Mouse (Mus musculus) gonadal fat pad, adult 2 months (tissue): ENCODE measurements around the gene Art2b. TPM values are rescaled to one million over a fixed set of nuclear protein-coding genes. Genes with fewer than 3 reads are reported as not detected.
A peak's percentile ranks its signal among the peaks of the same experiment; 100 is the strongest.
"Not testable (repeated sequence)": the region's sequence is repeated elsewhere in the genome, so short reads cannot be mapped to it uniquely, and the experiment has no call there.

Experiments used
- DNase-seq: peaks from one replicate; pipeline ENCODE4 v3.0.0-alpha.2; 2012; ENCODE audit warnings: low read depth
- polyA plus RNA-seq: library from polyadenylated mRNA; depleted of rRNA; stranded (reverse); fragments of >200 nt; gene quantifications from 2 replicates; pipeline ENCODE4 v1.2.3, GENCODE M21; 2012; rRNA removed

Art2b gene
- polyA plus RNA-seq, 1 experiment, result 0.03 TPM

- no peak for DNase-seq
Measured at GRCm38 (mm10) chr7:101564086-101564485, 21.3 kb downstream of the Art2b start.

DNA sequence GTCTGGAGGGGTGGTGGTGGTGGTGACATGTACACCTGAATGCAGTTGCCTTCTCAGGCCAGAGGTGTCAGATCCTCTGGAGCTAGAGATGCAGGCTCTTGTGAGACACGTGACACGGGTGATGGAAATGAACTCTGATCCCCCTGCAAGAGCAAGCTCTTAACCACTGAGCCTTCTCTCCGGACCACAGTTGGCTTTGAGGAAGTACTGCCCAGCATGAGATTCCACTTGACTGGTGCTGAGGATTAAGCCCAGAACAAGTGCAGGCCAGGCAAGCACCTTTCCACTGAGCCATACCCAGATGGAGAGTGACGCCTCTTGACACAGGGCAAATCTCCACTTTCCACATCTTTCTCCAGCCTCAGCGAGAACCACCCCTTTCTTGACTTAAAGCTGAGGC is 26.0 kb downstream of the Art2b start:
- not testable (repeated sequence) for DNase-seq

DNA sequence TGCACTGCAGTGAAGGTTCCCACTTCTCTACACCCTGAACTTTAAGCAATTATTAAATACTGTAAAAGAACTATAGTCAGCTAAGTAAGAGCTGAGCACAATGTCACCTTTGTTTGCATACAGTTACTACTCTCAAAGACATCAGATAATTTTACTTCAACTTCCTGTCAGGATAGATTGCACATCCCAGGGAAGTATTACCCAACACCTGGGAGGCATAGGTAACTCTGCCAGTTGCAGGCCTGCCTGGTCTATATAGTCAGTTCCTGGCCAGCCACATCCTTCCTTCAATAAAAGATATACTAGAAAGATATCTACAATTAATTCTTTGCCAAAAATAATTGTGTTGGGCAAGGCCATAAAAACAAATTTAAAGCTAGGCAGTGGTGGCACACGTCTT is 28.0 kb downstream of the Art2b start:
- peak; percentile 19 for DNase-seq

DNA sequence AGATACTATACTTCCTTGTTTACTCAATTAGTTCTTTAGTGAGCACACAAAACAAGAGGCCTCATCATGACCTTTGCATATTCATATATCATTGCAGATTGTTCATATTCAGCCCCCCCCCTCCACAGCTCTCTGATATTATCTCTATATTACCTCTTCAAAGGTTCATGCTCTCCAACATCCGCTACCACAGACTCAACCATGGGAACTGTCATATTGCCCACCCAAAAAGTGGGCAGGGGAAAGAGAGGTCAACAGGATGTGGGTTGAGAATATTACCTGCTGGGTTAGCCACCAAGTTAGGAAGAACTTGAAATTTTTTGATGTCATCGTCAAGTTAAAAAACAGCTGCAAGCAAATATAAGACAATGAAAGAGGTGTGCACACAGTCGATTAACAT is 29.9 kb downstream of the Art2b start:
- not testable (repeated sequence) for DNase-seq

DNA sequence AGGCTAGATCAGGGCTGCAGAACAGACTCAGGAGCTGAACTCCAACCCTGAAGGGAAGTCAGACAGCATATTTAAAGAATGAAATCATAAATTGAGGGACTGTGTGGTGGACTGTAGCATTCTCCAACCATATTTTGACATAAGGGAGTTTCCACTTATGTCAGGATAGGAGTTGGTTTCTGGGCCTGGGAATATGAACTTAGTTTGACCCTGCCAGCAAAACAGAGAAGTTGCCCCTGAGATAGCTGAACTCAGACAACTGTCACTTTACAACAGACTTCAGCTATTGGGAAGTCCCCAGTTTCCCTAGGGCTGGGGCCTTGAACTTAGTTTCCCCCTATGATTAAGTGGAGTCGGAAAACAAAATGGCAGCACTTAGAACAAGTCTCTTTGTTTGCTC is 33.9 kb downstream of the Art2b start:
- no peak for DNase-seq

- no peak for DNase-seq
Measured at GRCm38 (mm10) chr7:101550686-101551485, 34.5 kb downstream of the Art2b start.

DNA sequence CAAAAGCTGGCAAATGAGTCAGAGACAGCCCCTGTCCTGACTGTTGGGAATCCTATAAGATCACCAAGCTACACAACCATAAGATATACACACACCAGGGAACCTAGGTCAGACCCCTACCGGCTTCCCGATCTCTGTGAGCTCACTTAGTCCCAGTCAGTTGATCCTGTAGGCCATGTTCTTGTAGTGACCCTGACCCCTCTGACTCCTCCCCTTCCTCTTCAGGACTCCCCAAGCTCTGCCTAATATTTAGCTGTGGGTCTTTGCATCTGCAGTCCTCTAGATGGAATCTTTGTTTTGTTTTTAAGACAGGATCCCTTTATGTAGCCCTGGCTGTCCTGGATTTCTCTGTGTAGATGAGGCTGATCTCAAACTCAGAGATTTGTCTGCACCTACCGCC is 36.1 kb downstream of the Art2b start:
- no peak for DNase-seq

- DNase-seq, result no peak
Measured at GRCm38 (mm10) chr7:101547651-101548050, 37.7 kb downstream of the Art2b start.

DNA sequence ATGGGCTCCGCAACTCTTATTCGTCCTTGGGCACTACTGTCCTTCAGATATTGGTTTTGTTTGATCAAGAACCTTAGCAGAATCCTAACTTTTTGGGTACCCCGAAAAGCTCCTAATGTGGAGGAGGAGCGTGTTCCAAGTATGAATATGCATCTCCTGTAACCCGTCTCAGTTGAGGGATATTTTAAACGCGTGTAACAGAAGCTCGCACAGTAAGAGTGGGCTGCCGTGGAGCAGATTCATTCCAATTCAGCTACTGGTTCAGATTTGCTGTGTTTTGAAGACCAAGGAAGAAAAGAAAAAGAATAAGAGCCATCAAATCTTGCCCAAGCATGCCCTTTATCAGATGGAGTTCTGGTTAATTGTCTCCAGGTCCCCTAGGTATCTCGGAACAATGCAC is 43.7 kb downstream of the Art2b start:
- DNase-seq, result no peak

DNA sequence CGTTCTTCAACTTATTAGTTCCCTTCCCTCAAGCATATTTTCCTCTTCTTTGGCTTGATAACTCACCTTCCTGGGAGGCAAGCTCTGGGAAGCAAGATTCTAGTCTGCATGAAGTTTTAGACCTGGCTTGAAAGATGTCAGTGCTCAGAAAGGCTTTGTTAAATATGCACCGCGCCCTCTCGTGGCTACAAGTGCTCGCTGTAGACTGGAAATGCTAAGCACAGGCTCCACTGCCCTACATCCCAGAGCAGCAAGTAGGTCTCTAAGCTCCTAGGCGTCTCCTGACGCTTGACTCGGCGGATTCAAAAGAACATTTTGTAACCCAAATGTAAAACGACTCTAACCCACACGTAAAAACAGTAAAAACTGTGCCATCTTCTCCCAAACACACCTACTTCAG is 44.3 kb downstream of the Art2b start:
- DNase-seq, result no peak

GRCm38 (mm10) chr7:101540684-101541083 is 44.7 kb downstream of the Art2b start:
- no peak for DNase-seq

DNA sequence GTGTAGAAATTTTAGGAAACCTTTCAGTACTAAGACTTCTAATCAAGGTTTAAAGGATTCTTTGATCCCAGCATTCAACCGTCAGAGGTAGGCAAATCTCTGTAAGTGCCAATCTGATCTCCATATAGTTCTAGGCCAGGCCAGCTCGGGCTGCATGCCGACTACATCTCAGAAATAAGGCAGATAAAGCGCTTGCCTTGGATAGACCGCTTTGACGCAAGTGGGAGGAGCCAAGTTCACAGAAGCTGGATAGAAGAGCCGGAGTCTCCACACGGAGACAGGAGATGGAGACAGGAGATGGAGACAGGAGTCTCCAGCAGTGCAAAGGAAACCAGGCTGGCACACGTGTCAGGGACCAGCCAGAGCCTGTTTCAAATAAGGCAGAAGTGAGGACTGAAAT is 45.6 kb downstream of the Art2b start:
- DNase-seq, result no peak

DNA sequence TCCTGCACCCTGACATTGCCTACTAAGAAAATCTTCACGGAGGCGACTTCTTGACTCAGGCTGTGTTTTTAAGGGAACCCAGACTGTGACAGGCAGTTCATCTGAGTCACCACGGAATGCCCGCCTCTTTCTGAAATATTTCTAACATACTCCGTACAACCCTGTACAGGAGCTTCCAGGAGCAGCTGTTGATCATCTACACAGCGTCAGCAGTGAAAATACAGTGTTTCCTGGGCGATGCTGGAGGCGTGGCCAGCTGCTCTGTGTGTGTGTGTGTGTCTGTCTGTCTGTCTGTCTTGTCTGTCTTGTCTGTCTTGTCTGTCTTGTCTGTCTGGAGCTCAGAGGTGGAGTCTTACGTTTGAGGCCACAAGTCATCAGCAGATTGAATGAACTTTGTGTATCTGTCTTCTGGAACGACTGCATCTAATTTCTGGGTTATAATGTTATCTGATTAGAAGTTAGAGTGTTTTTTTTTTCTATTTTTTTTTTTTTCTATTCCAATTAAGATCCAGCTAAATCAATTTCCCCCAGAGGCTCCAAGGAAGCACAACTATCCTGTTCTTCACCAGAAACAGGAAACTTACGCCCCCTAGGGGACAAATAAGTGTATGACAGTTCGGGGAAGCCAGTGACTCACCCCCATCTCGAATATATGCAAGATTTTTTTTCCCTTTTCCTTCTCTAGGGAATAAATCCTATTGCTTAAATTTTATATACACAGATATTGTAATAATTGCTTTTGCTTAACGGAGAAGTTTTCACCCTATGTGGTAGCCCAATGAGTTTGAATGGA is 47.1 kb downstream of the Art2b start:
- DNase-seq, result no peak

DNA sequence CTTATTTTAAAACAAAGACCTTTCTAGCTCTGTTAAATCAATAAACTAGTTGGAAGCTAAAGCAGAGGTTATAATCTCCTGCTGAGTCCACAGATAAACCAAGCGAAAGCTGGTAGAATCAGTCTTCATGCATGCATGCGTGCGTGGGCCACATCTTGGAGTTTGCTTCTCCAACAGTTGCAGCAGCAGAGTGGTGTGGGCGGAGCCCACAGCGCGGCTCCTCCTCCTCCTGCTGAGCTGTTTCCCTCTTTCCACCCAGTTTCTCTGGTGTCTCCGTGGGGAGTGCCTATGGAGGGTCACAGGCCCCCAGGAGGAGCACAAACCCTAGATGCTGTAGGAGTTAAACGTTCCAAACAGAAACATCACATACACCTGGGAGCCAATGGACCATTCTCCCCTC is 47.9 kb downstream of the Art2b start:
- no peak for DNase-seq

DNA sequence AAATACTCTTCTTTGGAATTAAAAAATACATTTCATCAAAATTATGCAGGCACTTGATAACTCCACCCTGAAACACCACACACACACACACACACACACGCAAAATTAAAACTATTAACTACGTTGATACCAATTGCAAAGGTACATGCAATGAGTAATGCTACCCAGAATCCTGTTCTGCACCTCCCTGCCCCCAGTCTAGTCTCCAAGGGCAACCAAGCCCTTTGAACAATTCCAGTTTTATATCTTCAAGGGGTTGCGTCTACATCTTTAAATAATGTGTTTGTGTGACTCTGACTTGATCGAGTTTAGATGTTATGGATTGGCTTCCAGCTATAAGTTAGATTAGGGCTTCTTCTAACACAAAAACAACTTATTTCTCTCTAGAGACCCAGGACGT is 49.9 kb downstream of the Art2b start:
- DNase-seq, result no peak

- no peak for DNase-seq
Measured at GRCm38 (mm10) chr7:101535102-101535501, 50.3 kb downstream of the Art2b start.

GRCm38 (mm10) chr7:101534428-101534827 is 51.0 kb downstream of the Art2b start:
- no peak for DNase-seq

Other genes with a start within 250 kb of the Art2b start
- gene Arap1, start 237.5 kb downstream of the Art2b start, polyA plus RNA-seq, result 90.0 and 90.6 TPM in 2 replicates
- gene Gm45837, start 174.7 kb downstream of the Art2b start, polyA plus RNA-seq, result not detected in 2 replicates
- 33.9 and 34.6 TPM in 2 replicates for gene Pde2a, start 163.9 kb downstream of the Art2b start, polyA plus RNA-seq
- 43.0 and 61.1 TPM in 2 replicates for gene Clpb, start 78.0 kb upstream of the Art2b start, polyA plus RNA-seq
- gene Phox2a, start 232.7 kb upstream of the Art2b start, polyA plus RNA-seq, result 0.11 TPM in 1 of 2 replicates, not detected in the other